Comparison of ENCODE assay signal across 8 mouse cellular contexts in the genomic region with DNA sequence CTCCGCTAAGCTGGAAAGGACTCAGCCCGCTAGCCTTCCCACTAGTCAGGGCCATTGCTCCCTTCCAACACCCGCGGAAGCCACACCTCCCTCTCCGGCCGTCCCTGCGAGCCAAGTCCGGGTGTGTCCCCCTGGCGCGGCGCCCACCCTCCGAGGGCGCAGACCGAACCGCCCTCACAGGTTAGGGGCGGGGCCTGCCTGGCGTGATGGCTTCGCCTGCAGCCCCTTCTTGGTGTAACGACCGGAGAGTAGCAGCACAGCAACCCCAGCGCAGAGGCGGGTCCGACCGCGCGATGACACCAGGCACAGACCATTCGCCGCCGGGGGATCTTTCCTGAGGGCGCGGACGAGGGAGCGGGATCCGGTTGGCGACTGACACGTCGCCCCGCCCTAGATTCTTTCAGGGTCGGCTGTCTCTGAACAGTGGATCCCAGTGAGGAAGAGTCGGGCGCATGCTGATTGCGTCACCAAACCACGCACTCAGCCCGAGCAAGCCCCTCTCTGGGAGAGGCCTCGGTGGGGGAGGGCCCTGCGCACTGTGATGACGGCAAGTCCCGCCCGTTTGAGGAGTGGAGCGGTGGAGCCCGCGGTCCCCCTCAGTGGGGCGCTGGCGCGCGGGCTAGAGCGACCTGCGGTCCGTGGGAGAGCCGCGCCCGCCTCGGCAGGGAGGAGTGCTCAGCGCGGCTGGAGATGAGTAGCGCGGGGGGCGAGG. TPM values are rescaled to one million over a fixed set of nuclear protein-coding genes. Genes with fewer than 3 reads are reported as not detected.
DNase-seq lines count a peak whose midpoint lies in the region; ATAC-seq and TF ChIP-seq lines count a peak whose summit lies in the region.

A gene (plus strand): TSS at position 544 of the 712 bp plus-strand sequence.

- H3K27ac ChIP-seq in hindbrain, embryonic 13.5 days: peak within 1 kb of the TSS; percentile 97

- no peaks in the 10 kb centered on the region for H3K27me3 ChIP-seq in Patski
- no peaks in the 10 kb centered on the region; the same call in 1 of the 2 replicates for H3K27me3 ChIP-seq in hindbrain, embryonic 13.5 days

- under 1% methylated on average over 66 of the region's 68 CpGs for WGBS in hindbrain, embryonic 13.5 days

- peak within 1 kb of the TSS; percentile 98 for H3K4me2 ChIP-seq in hindbrain, embryonic 13.5 days

- peak within 1 kb of the TSS; percentile 94 for H3K4me3 ChIP-seq in hindbrain, embryonic 13.5 days

- peak within 1 kb of the TSS; percentile 96 for H3K9ac ChIP-seq in hindbrain, embryonic 13.5 days

- peak; percentile 95 for DNase-seq in Patski (ENCODE audit: low read depth, low spot score)
- DNase-seq in cerebellum, postnatal 14 days: peak; percentile 99 to 100
- DNase-seq in frontal cortex, postnatal 14 days (ENCODE audit: low spot score in 2 of 2): peak; percentile 99 to 100
- DNase-seq in layer of hippocampus, postnatal 25 days (ENCODE audit: extremely low spot score in 1 of 2, low spot score in 1 of 2): peak; percentile 99 to 100
- DNase-seq in lung, postnatal 25 days (ENCODE audit: low spot score): peak; percentile 100
- peak; percentile 99 for DNase-seq in retina, embryonic 14.5 days (ENCODE audit: low spot score)
- peak; percentile 100 for DNase-seq in thymus, postnatal 4 days

- POLR2A ChIA-PET in Patski (lab: Charles Lee): no interaction called here

- H3K9me3 ChIP-seq in hindbrain, embryonic 13.5 days: no peaks in the 10 kb centered on the region

- CTCF ChIA-PET in Patski (lab: Charles Lee): interaction anchor here (0.8 kb wide), 1 partner anchor 22 kb away, joined by 3 read pairs; no protein-coding TSS in a partner anchor

- no peak for TF ChIP-seq CTCF in Patski (IDR thresholded peaks at IDR 0.05)

- ATAC-seq in Patski: peak; percentile 89
- peak; percentile 98 for ATAC-seq in hindbrain, embryonic 13.5 days (ENCODE audit: low FRiP score)

- H3K4me1 ChIP-seq in hindbrain, embryonic 13.5 days (replicated peaks): peaks cover 12% of the 10 kb centered on the region

- H3K36me3 ChIP-seq in hindbrain, embryonic 13.5 days: no peaks in the 10 kb centered on the region

- in situ Hi-C loops in Patski (cut with MboI; ENCODE audit: low pct_unique_long_range_greater_than_20kb): loop anchor here (5.0 kb wide), 1 partner anchor 126 kb away; a partner anchor contains a TSS

RNA-seq across cellular contexts. Expression of the gene that starts here (rescaled TPM):
- polyA plus RNA-seq in Patski (2021): 27.0 TPM
- polyA plus RNA-seq in hindbrain, embryonic 13.5 days (2015; fragmentation: Nextera tagmentation; extraction: Ambion mirVana): 11.7 and 11.9 TPM in 2 replicates
- 10 to 100 TPM; 58.1 to 71.6 TPM for total RNA-seq in layer of hippocampus, postnatal 25 days (2021)

Comparison
In these comparisons a context has a peak if more than half of its experiments do, and no peak if none do; other contexts are left out.
1. Peak in every context shown above with its lines: DNase-seq, ATAC-seq, H3K4me3 ChIP-seq and H3K27ac ChIP-seq.